Comparison of ENCODE assay signal across 8 mouse cellular contexts in genomic region chr16:87699306-87699692, GRCm38 (mm10). TPM values are rescaled to one million over a fixed set of nuclear protein-coding genes. Genes with fewer than 3 reads are reported as not detected.
DNase-seq lines count a peak whose midpoint lies in the region; ATAC-seq and TF ChIP-seq lines count a peak whose summit lies in the region.

No protein-coding gene starts in this region.

- H3K79me3 ChIP-seq in C2C12 (ENCODE audit: low read depth) = peaks cover 48% of the 10 kb centered on the region

- H3K4me1 ChIP-seq in heart, embryonic 12.5 days (replicated peaks) = peaks cover 42% of the 10 kb centered on the region
- peaks cover 28% of the 10 kb centered on the region for H3K4me1 ChIP-seq in midbrain, embryonic 16.5 days (ENCODE audit: control insufficient read depth, insufficient read depth, low read length)

- H3K79me2 ChIP-seq in C2C12 (ENCODE audit: control insufficient read depth, insufficient read depth) = peaks cover 54% of the 10 kb centered on the region

- TF ChIP-seq CTCF in C2C12 (IDR thresholded peaks at IDR 0.05; ENCODE audit: control insufficient read depth, insufficient read depth, insufficient read length) = no peak

- peak overlapping the region; percentile 78 for H3K4me3 ChIP-seq in C2C12 (ENCODE audit: insufficient read depth, poor library complexity, severe bottlenecking)
- H3K4me3 ChIP-seq in heart, embryonic 12.5 days = peak overlapping the region; percentile 83
- H3K4me3 ChIP-seq in midbrain, embryonic 16.5 days (ENCODE audit: low read depth, low read length) = peak overlapping the region; percentile 92

- H3K27me3 ChIP-seq in C2C12 (ENCODE audit: control insufficient read depth, insufficient read depth, insufficient read length) = no peaks in the 10 kb centered on the region
- H3K27me3 ChIP-seq in heart, embryonic 12.5 days (replicated peaks) = no peaks in the 10 kb centered on the region
- no peaks in the 10 kb centered on the region for H3K27me3 ChIP-seq in midbrain, embryonic 16.5 days (ENCODE audit: control insufficient read depth, insufficient read depth, low read depth, low read length)

- H3K36me3 ChIP-seq in C2C12 (ENCODE audit: control insufficient read depth, insufficient read depth) = peaks cover 6% of the 10 kb centered on the region
- H3K36me3 ChIP-seq in heart, embryonic 12.5 days = no peaks in the 10 kb centered on the region
- no peaks in the 10 kb centered on the region for H3K36me3 ChIP-seq in midbrain, embryonic 16.5 days (ENCODE audit: control insufficient read depth, insufficient read depth, low read length)

- WGBS in heart, embryonic 12.5 days = under 1% methylated on average over 20 of the region's 20 CpGs
- under 1% methylated on average over 20 of the region's 20 CpGs for WGBS in midbrain, embryonic 16.5 days

- peak overlapping the region; percentile 84 for H3K4me2 ChIP-seq in heart, embryonic 12.5 days
- peak overlapping the region; percentile 89 for H3K4me2 ChIP-seq in midbrain, embryonic 16.5 days (ENCODE audit: low read length)

- peak overlapping the region; percentile 91 for H3K9ac ChIP-seq in heart, embryonic 12.5 days
- peak overlapping the region; percentile 91 for H3K9ac ChIP-seq in midbrain, embryonic 16.5 days (ENCODE audit: low read depth, low read length)

- peak overlapping the region; percentile 92 for H3K27ac ChIP-seq in heart, embryonic 12.5 days (ENCODE audit: poor library complexity, severe bottlenecking)
- peak overlapping the region; percentile 92 for H3K27ac ChIP-seq in midbrain, embryonic 16.5 days (ENCODE audit: low read length)

- no peaks in the 10 kb centered on the region for H3K9me3 ChIP-seq in heart, embryonic 12.5 days (replicated peaks)
- no peaks in the 10 kb centered on the region for H3K9me3 ChIP-seq in midbrain, embryonic 16.5 days (replicated peaks; ENCODE audit: control insufficient read depth, low read length, poor library complexity, severe bottlenecking)

- ATAC-seq in heart, embryonic 12.5 days (ENCODE audit: insufficient number of reproducible peaks, low FRiP score) = peak; percentile 9
- ATAC-seq in midbrain, embryonic 16.5 days = no peak; the same call in 1 of the 2 replicates

- intact Hi-C loops in left cerebral cortex, postnatal 14 days (cut with DNase I) = no loop called here

- DNase-seq in gastrocnemius, postnatal 25 days = peak; percentile 36
- no peak for DNase-seq in gastrocnemius, postnatal 4 days (ENCODE audit: low spot score in 2 of 2)
- DNase-seq in brain, adult 2 months (ENCODE audit: low read depth, low spot score) = peak; percentile 77
- peak; percentile 40 to 44 for DNase-seq in left cerebral cortex, postnatal 14 days (ENCODE audit: low spot score in 2 of 2)
- no peak for DNase-seq in urinary bladder, adult 18-20 months (ENCODE audit: low spot score in 2 of 2)

- peak overlapping the region; percentile 82 for H3ac ChIP-seq in C2C12 (ENCODE audit: control insufficient read depth, insufficient read length, low read depth)

TF ChIP-seq in C2C12, 6 proteins besides CTCF, POLR2A, EP300 and RAD21:
- TF ChIP-seq MYOD1 (IDR thresholded peaks at IDR 0.05; ENCODE audit: control insufficient read depth, insufficient read length, low read depth) = no peak
- TF ChIP-seq MYOG (IDR thresholded peaks at IDR 0.05; ENCODE audit: control insufficient read depth, extremely low read depth, insufficient read length) = no peak
- no peak for TF ChIP-seq CEBPB (IDR thresholded peaks at IDR 0.05; ENCODE audit: low read depth)
- no peak for TF ChIP-seq MAX (IDR thresholded peaks at IDR 0.05)
- TF ChIP-seq USF1 (IDR thresholded peaks at IDR 0.05; ENCODE audit: low read depth) = no peak
- no peak for TF ChIP-seq FOSL1 (IDR thresholded peaks at IDR 0.05; ENCODE audit: insufficient read depth, low read length, poor library complexity, severe bottlenecking)

RNA-seq across cellular contexts. Expression of gene Bach1, which starts 0.6 kb away (rescaled TPM):
- total RNA-seq in gastrocnemius, postnatal 25 days (2021) = 10 to 100 TPM; 13.8 to 18.0 TPM
- total RNA-seq in gastrocnemius, postnatal 4 days (2021) = 10 to 100 TPM; 22.7 to 24.8 TPM
- 4.9 TPM for polyA plus RNA-seq in C2C12 (2012; fragmentation: generic; extraction: Trizol)
- polyA plus RNA-seq in heart, embryonic 12.5 days (2016; fragmentation: Nextera tagmentation; extraction: Ambion mirVana) = 9.6 and 11.6 TPM in 2 replicates
- 10 to 100 TPM; 14.0 to 14.2 TPM for total RNA-seq in left cerebral cortex, postnatal 14 days (2021)
- 14.3 and 15.9 TPM in 2 replicates for polyA plus RNA-seq in midbrain, embryonic 16.5 days (2015; fragmentation: Nextera tagmentation; extraction: Ambion mirVana)

Comparison
In these comparisons a context has a peak if more than half of its experiments do, and no peak if none do; other contexts are left out.
1. DNase-seq: peak in gastrocnemius, postnatal 25 days (single experiment), brain, adult 2 months (single experiment) and left cerebral cortex, postnatal 14 days (2 of 2); none in gastrocnemius, postnatal 4 days (0 of 2) and urinary bladder, adult 18-20 months (0 of 2).
2. Peak in every context shown above with its lines, with median percentiles within 50 percentile points of each other: H3K4me3 ChIP-seq.